Comparison of ENCODE assay signal across 8 mouse cellular contexts in genomic region chr11:116418194-116418840, GRCm38 (mm10). TPM values are rescaled to one million over a fixed set of nuclear protein-coding genes. Genes with fewer than 3 reads are reported as not detected.
DNase-seq lines count a peak whose midpoint lies in the region; ATAC-seq and TF ChIP-seq lines count a peak whose summit lies in the region.

No protein-coding gene starts in this region.

- H3K36me3 ChIP-seq in kidney, embryonic 15.5 days, result no peaks in the 10 kb centered on the region
- H3K36me3 ChIP-seq in limb, embryonic 12.5 days, result no peaks in the 10 kb centered on the region
- no peaks in the 10 kb centered on the region for H3K36me3 ChIP-seq in stomach, embryonic 16.5 days (ENCODE audit: control insufficient read depth, insufficient read depth, low read length)
- no peaks in the 10 kb centered on the region for H3K36me3 ChIP-seq in kidney, adult 2 months (ENCODE audit: control insufficient read depth, insufficient read depth, low read length)

- H3K9me3 ChIP-seq in kidney, embryonic 15.5 days (replicated peaks), result no peaks in the 10 kb centered on the region
- no peaks in the 10 kb centered on the region for H3K9me3 ChIP-seq in limb, embryonic 12.5 days
- H3K9me3 ChIP-seq in stomach, embryonic 16.5 days (replicated peaks; ENCODE audit: control insufficient read depth, low read length), result no peaks in the 10 kb centered on the region

- H3K27me3 ChIP-seq in kidney, embryonic 15.5 days, result no peaks in the 10 kb centered on the region
- H3K27me3 ChIP-seq in limb, embryonic 12.5 days, result no peaks in the 10 kb centered on the region
- H3K27me3 ChIP-seq in stomach, embryonic 16.5 days (ENCODE audit: control insufficient read depth, insufficient read depth, low read length), result no peaks in the 10 kb centered on the region
- H3K27me3 ChIP-seq in kidney, adult 2 months (replicated peaks; ENCODE audit: control insufficient read depth, insufficient read depth, low read length), result no peaks in the 10 kb centered on the region

- no peak overlapping the region for H3K4me3 ChIP-seq in kidney, embryonic 15.5 days (replicated peaks)
- no peak overlapping the region for H3K4me3 ChIP-seq in bone marrow, adult 2 months (replicated peaks; ENCODE audit: control insufficient read depth, low read depth, low read length)
- H3K4me3 ChIP-seq in limb, embryonic 12.5 days (replicated peaks), result no peak overlapping the region
- H3K4me3 ChIP-seq in stomach, embryonic 16.5 days (replicated peaks; ENCODE audit: low read length), result no peak overlapping the region
- no peak overlapping the region for H3K4me3 ChIP-seq in kidney, adult 2 months (ENCODE audit: insufficient read depth, low read depth, low read length)

- peak; percentile 83 for ATAC-seq in kidney, embryonic 15.5 days (replicated peaks; ENCODE audit: low FRiP score)
- peak; percentile 49; the same call in 1 of the 2 replicates for ATAC-seq in limb, embryonic 12.5 days (ENCODE audit: insufficient number of reproducible peaks, insufficient read depth, low FRiP score, low TSS enrichment, low read depth)
- peak; percentile 62; the same call in 1 of the 2 replicates for ATAC-seq in stomach, embryonic 16.5 days (ENCODE audit: insufficient read depth, low FRiP score)

- H3K4me2 ChIP-seq in kidney, embryonic 15.5 days, result no peak overlapping the region
- no peak overlapping the region for H3K4me2 ChIP-seq in limb, embryonic 12.5 days
- no peak overlapping the region for H3K4me2 ChIP-seq in stomach, embryonic 16.5 days (ENCODE audit: low read depth, low read length)

- TF ChIP-seq CTCF in bone marrow, adult 2 months (IDR thresholded peaks at IDR 0.05; ENCODE audit: control insufficient read depth, insufficient read depth, low read length), result no peak
- no peak for TF ChIP-seq CTCF in kidney, adult 2 months (conservative IDR thresholded peaks at IDR 0.05; ENCODE audit: insufficient read depth, insufficient read length, low read depth, low read length)

- 9% methylated on average over 2 of the region's 2 CpGs for WGBS in kidney, embryonic 15.5 days
- 6% methylated on average over 2 of the region's 2 CpGs for WGBS in bone marrow, adult 2 months
- 6% methylated on average over 2 of the region's 2 CpGs for WGBS in limb, embryonic 12.5 days
- 2% methylated on average over 2 of the region's 2 CpGs for WGBS in stomach, embryonic 16.5 days
- WGBS in kidney, adult 2 months, result 14% methylated on average over 2 of the region's 2 CpGs

- H3K27ac ChIP-seq in kidney, embryonic 15.5 days, result peak overlapping the region; percentile 92
- peak overlapping the region; percentile 14; the same call in 1 of the 2 replicates for H3K27ac ChIP-seq in bone marrow, adult 2 months (ENCODE audit: control insufficient read depth, insufficient read depth, low read depth, low read length, poor library complexity)
- H3K27ac ChIP-seq in limb, embryonic 12.5 days, result peak overlapping the region; percentile 87
- peak overlapping the region; percentile 51 for H3K27ac ChIP-seq in stomach, embryonic 16.5 days (ENCODE audit: low read length)
- H3K27ac ChIP-seq in kidney, adult 2 months (ENCODE audit: insufficient read depth, low read depth, low read length), result no peak overlapping the region

- TF ChIP-seq POLR2A in bone marrow, adult 2 months (IDR thresholded peaks at IDR 0.05; ENCODE audit: borderline replicate concordance, control insufficient read depth, low read depth, low read length), result no peak
- TF ChIP-seq POLR2A in kidney, adult 2 months (IDR thresholded peaks at IDR 0.05; ENCODE audit: low read depth, low read length), result no peak

- DNase-seq in kidney, postnatal 36 days, result no peak
- peak; percentile 96 for DNase-seq in A20 (ENCODE audit: low read depth, low spot score)
- DNase-seq in MN1 (ENCODE audit: low spot score), result no peak
- no peak for DNase-seq in kidney, adult 2 months

- H3K4me1 ChIP-seq in kidney, embryonic 15.5 days, result peaks cover 31% of the 10 kb centered on the region
- peaks cover 3% of the 10 kb centered on the region; the same call in 1 of the 2 replicates for H3K4me1 ChIP-seq in bone marrow, adult 2 months (ENCODE audit: control insufficient read depth, insufficient read depth, low read length)
- H3K4me1 ChIP-seq in limb, embryonic 12.5 days (replicated peaks), result peaks cover 25% of the 10 kb centered on the region
- H3K4me1 ChIP-seq in stomach, embryonic 16.5 days (ENCODE audit: control insufficient read depth, insufficient read depth, low read length), result peaks cover 13% of the 10 kb centered on the region
- H3K4me1 ChIP-seq in kidney, adult 2 months (ENCODE audit: control insufficient read depth, insufficient read depth, low read length), result no peaks in the 10 kb centered on the region

- H3K9ac ChIP-seq in kidney, embryonic 15.5 days, result no peak overlapping the region
- H3K9ac ChIP-seq in limb, embryonic 12.5 days (replicated peaks), result no peak overlapping the region
- peak overlapping the region; percentile 47; the same call in 1 of the 2 replicates for H3K9ac ChIP-seq in stomach, embryonic 16.5 days (ENCODE audit: low read length)

RNA-seq across cellular contexts. Expression of gene Rnf157, which starts 5.5 kb away (rescaled TPM):
- polyA plus RNA-seq in kidney, embryonic 15.5 days (2015; fragmentation: Nextera tagmentation; extraction: Ambion mirVana), result 12.4 and 12.5 TPM in 2 replicates
- polyA plus RNA-seq in bone marrow, adult 2 months (2011; ENCODE audit: insufficient read depth, insufficient read length, low replicate concordance, missing spikeins), result 14.2 and 14.5 TPM in 2 replicates
- 25.2 and 26.7 TPM in 2 replicates for polyA plus RNA-seq in limb, embryonic 12.5 days (2016; fragmentation: Nextera tagmentation; extraction: Ambion mirVana)
- polyA plus RNA-seq in stomach, embryonic 16.5 days (2015; fragmentation: Nextera tagmentation; extraction: Ambion mirVana), result 5.2 TPM in 2 replicates
- 2.5 and 2.9 TPM in 2 replicates for polyA plus RNA-seq in kidney, adult 2 months (2012; rRNA removed)

RNA-seq across cellular contexts. Expression of gene Ubald2, which starts 15.6 kb away (rescaled TPM):
- 45.7 and 58.1 TPM in 2 replicates for polyA plus RNA-seq in kidney, embryonic 15.5 days (2015; fragmentation: Nextera tagmentation; extraction: Ambion mirVana)
- polyA plus RNA-seq in bone marrow, adult 2 months (2011; ENCODE audit: insufficient read depth, insufficient read length, low replicate concordance, missing spikeins), result 157 and 172 TPM in 2 replicates
- 36.6 and 48.4 TPM in 2 replicates for polyA plus RNA-seq in limb, embryonic 12.5 days (2016; fragmentation: Nextera tagmentation; extraction: Ambion mirVana)
- polyA plus RNA-seq in stomach, embryonic 16.5 days (2015; fragmentation: Nextera tagmentation; extraction: Ambion mirVana), result 30.2 and 34.8 TPM in 2 replicates
- polyA plus RNA-seq in kidney, adult 2 months (2012; rRNA removed), result 195 and 211 TPM in 2 replicates

RNA-seq across cellular contexts. Expression of gene Qrich2, which starts 47.7 kb away (rescaled TPM):
- 0.14 and 0.30 TPM in 2 replicates for polyA plus RNA-seq in kidney, embryonic 15.5 days (2015; fragmentation: Nextera tagmentation; extraction: Ambion mirVana)
- not detected in 2 replicates for polyA plus RNA-seq in bone marrow, adult 2 months (2011; ENCODE audit: insufficient read depth, insufficient read length, low replicate concordance, missing spikeins)
- polyA plus RNA-seq in limb, embryonic 12.5 days (2016; fragmentation: Nextera tagmentation; extraction: Ambion mirVana), result 0.35 TPM in 2 replicates
- 0.20 and 0.53 TPM in 2 replicates for polyA plus RNA-seq in stomach, embryonic 16.5 days (2015; fragmentation: Nextera tagmentation; extraction: Ambion mirVana)
- 0.08 and 0.24 TPM in 2 replicates for polyA plus RNA-seq in kidney, adult 2 months (2012; rRNA removed)
